Mouse (Mus musculus) embryo, embryonic 10 days (tissue): ENCODE data around the gene Hoxd9.

ENCODE experiments used
- DNase-seq: peaks from one replicate; pipeline ENCODE4 v3.0.0-alpha.2; 2015; ENCODE audit warnings: low spot score

The Hoxd9 gene

GRCm38 (mm10) chr2:74713239-74714150, 16.0 kb downstream of the Hoxd9 start:
- peak; percentile 34 for DNase-seq

GRCm38 (mm10) chr2:74714156-74714789, 16.7 kb downstream of the Hoxd9 start:
- peak; percentile 63 for DNase-seq

GRCm38 (mm10) chr2:74714881-74715280, 17.4 kb downstream of the Hoxd9 start:
- DNase-seq = peak; percentile 79

- peak; percentile 97 for DNase-seq
Observed at GRCm38 (mm10) chr2:74715504-74716241, 18.1 kb downstream of the Hoxd9 start.

- no peak for DNase-seq
Observed at GRCm38 (mm10) chr2:74720384-74720783, 22.9 kb downstream of the Hoxd9 start.

GRCm38 (mm10) chr2:74720955-74721491, 23.5 kb downstream of the Hoxd9 start:
- peak; percentile 51 for DNase-seq

- DNase-seq = peak; percentile 48
Observed at GRCm38 (mm10) chr2:74721882-74722281, 24.4 kb downstream of the Hoxd9 start.

GRCm38 (mm10) chr2:74722949-74723348, 25.4 kb downstream of the Hoxd9 start:
- no peak for DNase-seq

- DNase-seq = peak; percentile 40
Observed at GRCm38 (mm10) chr2:74724244-74725015, 26.9 kb downstream of the Hoxd9 start.

- peak; percentile 52 for DNase-seq
Observed at GRCm38 (mm10) chr2:74725171-74725570, 27.6 kb downstream of the Hoxd9 start.

GRCm38 (mm10) chr2:74726551-74726950, 29.0 kb downstream of the Hoxd9 start, which contains the start of gene Gm28230:
Gm28230 (plus strand) TSS chr2:74726728.
- DNase-seq = peak; percentile 41

- DNase-seq = peak; percentile 66
Observed at GRCm38 (mm10) chr2:74726973-74727639, 29.6 kb downstream of the Hoxd9 start.

GRCm38 (mm10) chr2:74727640-74728302, 30.2 kb downstream of the Hoxd9 start:
- peak; percentile 45 for DNase-seq

- DNase-seq = peak; percentile 46
Observed at GRCm38 (mm10) chr2:74728303-74728680, 30.8 kb downstream of the Hoxd9 start.

GRCm38 (mm10) chr2:74730331-74730730, 32.8 kb downstream of the Hoxd9 start:
- DNase-seq = peak; percentile 63

- DNase-seq = no peak
Observed at GRCm38 (mm10) chr2:74731055-74731454, 33.5 kb downstream of the Hoxd9 start.

- DNase-seq = no peak
Observed at GRCm38 (mm10) chr2:74731799-74732512, 34.4 kb downstream of the Hoxd9 start.

GRCm38 (mm10) chr2:74732513-74733316, 35.2 kb downstream of the Hoxd9 start:
- DNase-seq = peak; percentile 67

- DNase-seq = peak; percentile 78
Observed at GRCm38 (mm10) chr2:74733317-74733661, 35.8 kb downstream of the Hoxd9 start.
